Mouse (Mus musculus) macrophage (primary cell): ENCODE measurements at regions not wholly inside any gene's neighbourhood (a gene's known extent, or its start where the extent isn't known, plus 50 kb on each side); places are given as distances from the start of the nearest gene placed in this dataset.

ENCODE experiments used
- H3K27ac ChIP-seq: fragments of 350-480 bp; formaldehyde crosslinking; 2 replicates; pipeline ENCODE4 v1.9.0; 2021
- H3K36me3 ChIP-seq: fragments of 350-480 bp; formaldehyde crosslinking; 2 replicates; pipeline ENCODE4 v1.9.0; 2021; ENCODE audit errors: inconsistent target
- H3K4me3 ChIP-seq: fragments of 350-480 bp; formaldehyde crosslinking; 2 replicates; pipeline ENCODE4 v1.9.0; 2021; ENCODE audit errors: inconsistent target
- H3K79me2 ChIP-seq: fragments of 350-480 bp; formaldehyde crosslinking; 2 replicates; pipeline ENCODE4 v1.9.0; 2021; ENCODE audit errors: inconsistent target
- WGBS: methylation state at CpG from one replicate; pipeline ENCODE4 v1.1.7; 2026; ENCODE audit warnings: inconsistent platforms; ENCODE audit not compliant: missing documents; 5-methylcytosine and 5-hydroxymethylcytosine counted together

DNA sequence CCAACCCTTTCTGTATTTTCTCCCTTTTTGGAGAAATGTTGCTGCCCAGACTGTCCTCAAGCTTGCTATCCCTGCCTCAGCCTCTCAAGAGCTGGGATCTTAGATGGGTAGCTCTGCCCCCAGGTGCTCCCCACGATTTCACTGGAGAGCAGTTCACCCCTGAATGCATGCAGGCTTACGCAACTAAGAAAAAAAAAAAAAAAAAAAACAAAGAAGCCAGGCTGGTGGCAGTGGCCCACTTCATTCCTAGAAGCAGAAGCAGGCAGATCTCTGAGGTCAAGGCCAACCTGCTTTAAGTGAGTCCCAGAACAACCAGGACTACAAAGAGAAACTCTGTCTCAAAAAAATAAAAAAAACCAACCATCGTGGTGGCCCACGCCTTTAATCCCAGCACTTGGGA is 51.2 kb upstream of the Fbxo11 start:
- WGBS, result 61% methylated on average over 3 of the region's 4 CpGs
- H3K27ac ChIP-seq, result no peak overlapping the region
- no peak overlapping the region for H3K4me3 ChIP-seq
- H3K36me3 ChIP-seq, result no peaks in the 10 kb centered on the region
- no peaks in the 10 kb centered on the region for H3K79me2 ChIP-seq

DNA sequence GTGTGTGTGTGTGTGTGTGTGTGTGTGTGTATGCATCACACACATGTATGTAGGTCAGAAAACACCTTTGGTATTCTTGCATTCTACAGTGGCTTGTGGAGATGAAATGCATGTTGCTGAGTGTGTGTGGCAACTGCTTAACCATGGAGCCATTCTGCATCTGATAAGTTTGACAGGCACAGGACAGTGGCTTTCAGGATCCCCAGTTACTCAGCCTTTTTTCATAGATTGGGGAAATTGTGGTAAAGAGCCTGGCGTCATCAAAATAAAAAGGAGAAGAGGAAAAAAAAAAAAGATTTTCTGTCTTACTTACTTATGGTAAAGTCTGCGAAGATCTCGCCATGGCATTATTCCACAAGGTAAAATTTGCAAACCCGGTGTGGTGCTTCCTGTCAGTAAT is 53.6 kb upstream of the Fbxo11 start:
- H3K4me3 ChIP-seq, result no peak overlapping the region
- 0% methylated on average over 3 of the region's 4 CpGs for WGBS
- H3K36me3 ChIP-seq, result no peaks in the 10 kb centered on the region
- peak overlapping the region; percentile 12 for H3K27ac ChIP-seq
- H3K79me2 ChIP-seq, result no peaks in the 10 kb centered on the region

DNA sequence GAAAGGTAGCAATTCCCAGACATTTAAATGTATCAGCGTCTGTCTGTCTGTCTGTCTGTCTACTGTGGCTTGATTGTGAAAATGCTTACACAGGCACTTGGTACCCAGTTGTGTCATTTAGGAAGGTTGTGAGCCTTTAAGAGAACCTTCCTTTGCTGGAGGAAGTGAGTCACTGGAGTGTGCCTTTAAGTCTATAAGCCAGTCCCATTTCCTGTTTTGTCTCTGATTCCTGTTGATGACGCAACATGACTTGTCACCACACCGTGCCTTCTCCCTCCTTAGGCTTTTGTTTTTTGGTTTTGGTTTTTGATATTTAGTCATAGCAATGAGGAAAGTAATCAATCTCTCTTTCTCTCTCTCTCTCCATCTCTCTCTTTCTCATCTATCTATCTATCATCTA is 58.6 kb upstream of the Fbxo11 start:
- Histone ChIP-seq H3K79me2 (no peaks in the 10 kb centered on the region), H3K36me3 (no peaks in the 10 kb centered on the region), H3K4me3 (no peak overlapping the region), H3K27ac (peak overlapping the region; percentile 40)
- 10% methylated on average over 3 of the region's 3 CpGs for WGBS

DNA sequence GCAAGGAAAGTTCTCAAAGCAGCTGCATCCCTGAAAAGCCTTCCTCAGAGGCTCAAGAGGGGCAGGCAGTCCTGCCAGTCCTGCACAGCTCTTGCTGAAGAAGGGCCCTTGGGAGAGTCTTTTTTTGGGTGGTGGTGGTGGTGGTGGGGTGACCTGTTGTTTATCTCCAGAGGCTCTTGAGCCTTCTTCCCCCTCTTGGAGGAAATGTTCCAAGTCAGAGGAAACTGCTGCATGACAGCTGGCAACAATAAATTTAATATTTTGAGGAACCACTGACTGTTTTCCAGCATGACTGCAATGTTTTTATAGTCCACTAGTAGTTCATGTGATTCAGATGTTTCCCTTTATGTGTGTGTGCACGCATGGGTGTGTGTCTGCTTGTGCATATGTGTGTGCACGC is 62.0 kb upstream of the Fbxo11 start:
- Histone ChIP-seq H3K27ac (peak overlapping the region; percentile 76), H3K36me3 (no peaks in the 10 kb centered on the region), H3K79me2 (no peaks in the 10 kb centered on the region), H3K4me3 (no peak overlapping the region)
- 7% methylated on average over 2 of the region's 2 CpGs for WGBS

DNA sequence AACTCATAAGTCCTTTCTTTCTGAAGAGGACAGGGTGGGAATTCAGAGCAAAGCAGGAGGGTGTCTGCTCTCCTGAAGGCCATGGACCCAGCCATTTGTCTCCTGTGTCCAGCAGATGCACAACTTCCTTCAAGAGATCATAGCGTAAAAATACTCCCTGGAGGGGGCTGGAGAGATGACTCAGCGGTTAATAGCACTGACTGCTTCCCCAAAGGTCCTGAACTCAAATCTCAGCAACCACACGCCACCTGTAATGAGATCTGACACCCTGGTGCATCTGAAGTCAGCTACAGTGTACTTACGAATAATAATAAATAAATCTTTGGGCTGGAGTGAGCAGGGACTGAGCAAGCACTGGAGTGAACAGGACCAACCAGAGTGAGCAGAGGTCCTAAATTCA is 66.2 kb upstream of the Fbxo11 start:
- Histone ChIP-seq H3K4me3 (no peak overlapping the region), H3K36me3 (no peaks in the 10 kb centered on the region), H3K27ac (peak overlapping the region; percentile 10), H3K79me2 (no peaks in the 10 kb centered on the region)
- WGBS, result 49% methylated on average over 4 of the region's 4 CpGs

DNA sequence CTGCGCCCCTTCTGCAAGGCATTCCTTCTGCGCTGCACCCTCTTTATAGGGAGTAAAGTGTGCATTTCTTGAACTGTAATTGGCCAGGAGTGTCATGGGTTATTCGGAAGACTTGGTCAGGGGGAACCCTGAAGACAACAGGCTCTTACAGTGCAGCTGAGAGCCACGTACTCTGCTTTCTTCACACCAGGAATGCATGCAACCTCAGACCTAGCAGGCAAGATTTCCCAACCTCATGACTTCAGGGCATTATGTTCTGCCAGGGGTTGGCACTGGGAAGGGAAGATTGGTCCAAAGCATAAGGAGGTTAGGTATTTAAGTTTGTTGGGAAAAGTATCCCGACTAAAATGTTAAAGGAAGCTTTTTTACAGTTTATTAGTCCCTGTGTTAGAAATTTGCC is 66.9 kb upstream of the Fbxo11 start:
- Histone ChIP-seq H3K79me2 (no peaks in the 10 kb centered on the region), H3K36me3 (no peaks in the 10 kb centered on the region), H3K27ac (peak overlapping the region; percentile 89), H3K4me3 (no peak overlapping the region)
- 88% methylated on average over 5 of the region's 5 CpGs for WGBS

DNA sequence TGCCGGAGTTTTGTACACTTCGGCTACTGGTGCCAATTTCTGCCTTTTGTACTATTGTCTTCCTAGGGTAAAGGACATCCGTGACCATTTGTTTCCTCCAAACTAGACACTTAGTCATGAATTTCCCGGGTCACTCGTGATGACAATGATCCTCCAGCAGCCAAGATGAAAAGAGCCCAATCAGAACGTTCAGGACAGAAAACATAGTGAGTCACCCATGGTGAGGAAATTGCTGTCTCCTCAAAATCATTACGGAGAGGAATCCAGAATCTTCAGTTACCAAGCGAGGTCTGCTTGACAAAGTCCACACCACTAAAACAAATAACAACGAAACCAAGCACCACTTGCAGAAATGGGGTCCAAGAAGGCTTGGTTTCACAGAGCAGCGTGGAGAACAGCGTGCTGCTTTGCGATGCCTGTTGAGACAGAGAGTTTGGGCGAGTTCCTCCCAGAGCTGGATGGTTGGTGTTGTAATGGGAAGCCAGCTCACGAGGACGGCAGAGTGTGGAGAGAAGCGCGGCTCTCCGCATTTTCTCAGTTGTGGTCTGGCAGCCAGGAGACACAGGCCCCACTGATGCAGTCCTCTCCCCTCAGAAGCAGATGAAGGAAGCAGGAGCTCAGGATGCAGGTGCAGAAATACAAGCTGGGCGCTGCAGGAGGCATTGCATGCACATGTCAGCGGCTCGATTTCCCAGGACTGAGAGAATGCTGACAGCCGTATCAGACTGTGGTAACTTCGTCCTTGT is 67.7 kb upstream of the Fbxo11 start:
- peak overlapping the region; percentile 89 for H3K27ac ChIP-seq
- WGBS, result 13% methylated on average over 22 of the region's 23 CpGs
- H3K4me3 ChIP-seq, result peak overlapping the region; percentile 17; the same call in 1 of the 2 replicates
- no peaks in the 10 kb centered on the region for H3K36me3 ChIP-seq
- no peaks in the 10 kb centered on the region for H3K79me2 ChIP-seq

DNA sequence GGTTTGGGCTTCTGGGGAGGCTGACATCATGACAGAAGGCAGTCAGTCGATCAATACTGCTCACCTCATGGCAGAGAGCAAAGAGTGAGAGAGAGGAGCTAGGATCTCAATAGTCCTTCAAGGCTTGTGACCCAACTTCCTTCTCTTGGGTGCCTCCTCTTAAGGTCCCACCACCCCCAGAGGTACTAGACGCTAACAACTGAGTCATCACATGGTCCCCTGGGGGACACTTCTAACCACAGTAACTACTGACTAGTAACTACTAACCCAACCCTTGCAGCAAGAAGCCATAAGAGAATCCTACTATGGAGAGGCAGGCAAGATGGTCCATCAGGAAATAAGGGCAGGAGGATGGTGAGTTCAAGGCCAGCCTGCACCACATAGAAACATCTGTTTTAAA is 69.5 kb upstream of the Fbxo11 start:
- 83% methylated on average over 2 of the region's 2 CpGs for WGBS
- Histone ChIP-seq H3K4me3 (no peak overlapping the region), H3K27ac (no peak overlapping the region), H3K79me2 (no peaks in the 10 kb centered on the region), H3K36me3 (no peaks in the 10 kb centered on the region)

DNA sequence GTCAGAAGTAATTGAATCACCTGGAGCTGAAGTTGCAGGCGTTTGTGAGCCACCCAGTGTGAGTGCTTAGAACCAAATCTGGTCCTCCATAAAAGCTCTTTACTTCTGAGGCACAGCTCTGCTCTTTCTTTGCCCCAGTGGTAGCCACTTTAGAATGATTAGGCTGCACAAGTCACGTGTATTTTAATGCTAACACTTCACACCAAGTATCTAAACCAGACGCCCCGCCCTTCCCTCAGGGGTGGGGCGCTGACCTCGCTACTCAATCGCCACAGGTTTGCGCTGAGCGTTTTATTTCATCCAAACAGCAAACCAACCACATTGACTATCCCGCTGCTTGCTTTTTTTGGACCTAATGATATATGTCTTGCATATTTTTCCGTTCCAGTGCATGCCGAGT is 76.4 kb upstream of the Fbxo11 start:
- H3K79me2 ChIP-seq, result no peaks in the 10 kb centered on the region
- 73% methylated on average over 12 of the region's 12 CpGs for WGBS
- no peaks in the 10 kb centered on the region for H3K36me3 ChIP-seq
- no peak overlapping the region for H3K27ac ChIP-seq
- no peak overlapping the region for H3K4me3 ChIP-seq

DNA sequence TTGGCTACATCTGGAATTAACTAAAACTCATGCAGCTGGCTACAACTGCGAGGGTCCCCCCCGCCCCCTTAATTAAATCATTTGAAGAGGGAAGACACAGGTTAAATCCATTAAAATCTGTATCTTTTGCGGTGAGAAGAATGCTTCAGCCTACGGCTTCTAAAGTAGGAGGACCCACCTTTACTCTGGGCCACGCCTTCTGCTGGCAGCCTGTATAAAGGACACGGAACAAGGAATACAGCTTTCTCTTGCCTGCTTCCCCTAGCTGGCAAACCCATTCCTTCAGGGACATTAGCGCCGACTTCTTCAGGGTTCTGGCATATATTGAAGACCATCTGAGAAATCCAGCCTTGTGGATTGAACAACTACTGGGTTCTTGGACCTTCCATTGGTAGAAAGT is 76.9 kb upstream of the Fbxo11 start:
- Histone ChIP-seq H3K36me3 (no peaks in the 10 kb centered on the region), H3K79me2 (no peaks in the 10 kb centered on the region), H3K4me3 (no peak overlapping the region), H3K27ac (no peak overlapping the region)
- 79% methylated on average over 8 of the region's 8 CpGs for WGBS

DNA sequence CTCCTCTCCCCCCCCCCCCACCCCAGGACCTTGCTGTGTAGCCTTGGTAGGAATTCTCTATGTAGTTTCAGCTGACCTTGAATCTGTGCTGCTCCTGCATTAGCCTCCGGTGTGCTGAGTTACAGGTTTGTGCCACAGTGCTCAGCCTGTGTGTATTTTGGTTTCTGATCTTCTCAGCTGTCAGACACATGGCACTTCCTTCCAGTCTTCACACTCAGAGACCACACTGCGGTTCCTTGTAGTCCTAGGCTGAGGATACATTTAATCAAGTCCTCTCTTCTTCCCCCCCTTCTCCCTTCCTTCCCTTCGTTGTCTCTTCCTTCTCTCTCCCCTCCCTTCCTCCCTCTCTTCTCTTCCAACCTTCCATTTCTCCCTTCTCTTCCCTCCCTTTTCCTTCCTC is 77.7 kb upstream of the Fbxo11 start:
- H3K36me3 ChIP-seq, result no peaks in the 10 kb centered on the region
- H3K79me2 ChIP-seq, result no peaks in the 10 kb centered on the region
- no peak overlapping the region for H3K4me3 ChIP-seq
- WGBS, result 9% methylated on average over 3 of the region's 3 CpGs
- H3K27ac ChIP-seq, result no peak overlapping the region

DNA sequence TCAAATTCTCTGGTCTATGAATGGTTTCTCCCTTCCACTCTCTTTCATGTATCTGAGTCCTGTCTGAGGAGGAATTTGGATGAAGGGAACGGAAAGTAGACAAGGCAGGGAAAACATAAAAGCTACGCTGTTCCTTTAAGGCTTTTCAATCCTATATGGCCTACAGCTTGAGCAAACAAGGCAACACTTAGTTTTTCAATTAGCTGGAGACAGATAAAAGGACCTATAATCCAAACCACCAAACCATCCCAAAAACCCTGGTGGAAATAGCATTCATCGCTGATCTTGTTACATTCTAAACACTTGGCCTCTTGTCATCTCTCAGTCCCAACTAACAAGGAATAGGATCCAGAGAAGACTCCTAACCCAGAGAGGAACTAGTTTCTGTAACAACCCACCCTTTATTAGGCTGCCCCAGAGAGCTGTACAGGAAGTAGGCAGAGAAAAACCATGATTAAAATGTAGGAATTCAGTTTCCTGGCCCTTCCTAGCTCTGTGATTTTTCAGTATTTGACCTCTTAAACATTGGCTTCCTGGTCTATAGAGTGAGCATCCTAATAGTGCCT is 78.4 kb upstream of the Fbxo11 start:
- H3K79me2 ChIP-seq, result no peaks in the 10 kb centered on the region
- H3K36me3 ChIP-seq, result no peaks in the 10 kb centered on the region
- H3K4me3 ChIP-seq, result no peak overlapping the region
- H3K27ac ChIP-seq, result no peak overlapping the region
- 95% methylated on average over 3 of the region's 3 CpGs for WGBS

DNA sequence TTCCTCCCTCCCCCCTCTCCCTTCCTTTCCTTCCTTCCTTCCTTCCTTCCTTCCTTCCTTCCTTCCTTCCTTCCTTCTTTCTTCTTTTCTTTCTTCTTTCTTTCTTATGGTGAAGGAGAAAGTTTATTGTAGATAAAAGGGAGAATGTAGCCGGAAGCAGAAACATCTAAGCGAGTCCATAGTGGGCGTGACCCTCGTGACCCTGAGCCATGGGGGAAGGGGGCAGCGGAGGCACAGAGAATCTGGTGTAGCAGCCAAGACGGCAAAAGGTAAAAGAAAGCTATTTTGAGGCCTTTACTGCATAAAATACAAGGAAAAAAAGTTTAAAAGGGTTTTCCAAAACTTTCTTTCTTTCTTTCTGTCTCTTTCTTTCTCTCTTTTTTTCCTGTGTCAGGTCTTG is 93.5 kb upstream of the Fbxo11 start:
- WGBS, result 87% methylated on average over 6 of the region's 6 CpGs
- Histone ChIP-seq H3K36me3 (no peaks in the 10 kb centered on the region), H3K27ac (no peak overlapping the region), H3K79me2 (no peaks in the 10 kb centered on the region), H3K4me3 (no peak overlapping the region)

DNA sequence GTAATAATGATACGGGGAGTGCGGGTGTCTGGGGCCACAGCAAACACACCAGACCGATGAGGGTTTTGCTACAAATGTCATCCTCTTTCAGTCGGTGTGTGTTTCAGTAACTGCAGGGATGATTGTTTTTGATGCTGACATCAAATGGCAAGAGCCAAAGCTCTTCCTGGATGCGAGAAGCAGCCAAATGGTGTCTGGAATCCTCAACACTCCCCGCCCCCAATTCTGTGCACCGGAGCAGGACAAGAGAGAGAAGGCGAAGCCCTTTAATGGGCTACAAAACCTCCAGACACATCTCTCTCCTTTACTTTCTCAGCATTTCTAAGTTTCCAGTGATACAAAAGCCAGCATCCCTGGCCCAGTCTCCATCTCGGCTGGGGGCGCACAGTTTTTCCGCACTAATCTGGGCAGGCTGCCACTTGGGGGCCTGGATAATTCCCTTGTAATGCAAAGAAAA is 94.1 kb upstream of the Fbxo11 start:
- H3K27ac ChIP-seq, result no peak overlapping the region
- 88% methylated on average over 11 of the region's 11 CpGs for WGBS
- no peaks in the 10 kb centered on the region for H3K36me3 ChIP-seq
- H3K4me3 ChIP-seq, result no peak overlapping the region
- no peaks in the 10 kb centered on the region for H3K79me2 ChIP-seq

DNA sequence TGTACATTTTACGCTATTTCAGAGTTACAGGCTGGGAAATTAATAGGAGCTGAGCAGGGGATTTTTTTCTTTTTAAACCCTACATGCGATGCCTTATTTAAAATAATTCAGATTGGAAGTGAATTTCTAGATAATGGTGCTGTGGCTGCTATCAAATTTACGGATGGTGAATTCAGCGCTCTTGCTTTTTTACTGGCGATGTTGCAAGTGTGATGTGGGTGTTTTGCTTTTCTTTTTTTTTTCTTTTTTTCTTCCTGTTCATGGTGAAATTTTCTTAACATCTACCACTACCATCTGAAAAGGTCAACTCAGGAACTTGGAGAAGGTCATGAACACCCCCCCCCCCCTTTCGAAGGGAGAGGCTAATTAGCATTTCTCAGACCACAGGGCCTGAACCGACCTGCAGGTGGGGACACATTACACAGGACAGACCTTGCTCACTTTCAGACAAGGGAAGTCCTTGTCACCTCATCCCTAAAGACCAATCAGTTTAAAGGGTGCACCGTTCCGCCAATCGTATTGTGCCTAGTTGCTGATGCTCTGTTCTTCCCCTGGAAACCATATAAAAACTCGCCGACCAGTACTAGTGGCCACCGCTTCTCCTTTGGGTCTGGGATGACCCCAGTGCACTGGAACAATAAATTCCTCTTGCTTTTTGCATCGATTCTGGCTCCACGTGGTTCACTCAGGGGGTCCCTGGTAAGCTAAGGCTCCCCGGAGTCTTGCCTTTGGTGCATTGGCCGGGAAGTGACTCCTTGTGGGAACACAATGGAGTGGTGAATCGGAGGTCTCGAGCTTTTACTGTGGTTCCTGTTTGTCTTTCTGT is 95.0 kb upstream of the Fbxo11 start:
- Histone ChIP-seq H3K27ac (no peak overlapping the region), H3K4me3 (no peak overlapping the region), H3K79me2 (no peaks in the 10 kb centered on the region), H3K36me3 (no peaks in the 10 kb centered on the region)
- 79% methylated on average over 18 of the region's 19 CpGs for WGBS
